Mouse (Mus musculus): Measurements from ENCODE around the gene Pnma5. TPM values are rescaled to one million over a fixed set of nuclear protein-coding genes. Genes with fewer than 3 reads are reported as not detected.

Pnma5 gene
- polyA plus RNA-seq (2017; shearing (Covaris generic)): not detected

GRCm38 (mm10) chrX:73037003-73037402, at the start of gene Pnma5:
Pnma5 (minus strand) TSS chrX:73037103.

GRCm38 (mm10) chrX:73082267-73083055, 45.6 kb upstream of the Pnma5 start, which contains the start of gene Xlr4a:
Xlr4a (minus strand) TSS chrX:73082478.

GRCm38 (mm10) chrX:73064415-73064793, 27.5 kb upstream of the Pnma5 start, which contains the start of gene Pnma3:
Pnma3 (plus strand) TSS chrX:73064787.

GRCm38 (mm10) chrX:72986841-72987519, 49.9 kb downstream of the Pnma5 start, which contains the start of gene Zfp185:
Zfp185 (plus strand) TSS chrX:72987339.

Other genes with a start within 250 kb of the Pnma5 start
- gene Gabrq, start 211.9 kb downstream of the Pnma5 start, polyA plus RNA-seq (2017; shearing (Covaris generic)): not detected
- 69.4 TPM for gene Cetn2, start 118.7 kb downstream of the Pnma5 start, polyA plus RNA-seq (2017; shearing (Covaris generic))
- gene Nsdhl, start 118.5 kb downstream of the Pnma5 start, polyA plus RNA-seq (2017; shearing (Covaris generic)): 13.7 TPM
- gene Zfp185, start 49.8 kb downstream of the Pnma5 start, polyA plus RNA-seq (2017; shearing (Covaris generic)): 0.53 TPM
- not detected for gene Pnma3, start 27.7 kb upstream of the Pnma5 start, polyA plus RNA-seq (2017; shearing (Covaris generic))
- gene Xlr4a, start 45.4 kb upstream of the Pnma5 start, polyA plus RNA-seq (2017; shearing (Covaris generic)): 57.4 TPM
- 1.7 TPM for gene Xlr3a, start 60.0 kb upstream of the Pnma5 start, polyA plus RNA-seq (2017; shearing (Covaris generic))
- gene Gm14685, start 79.9 kb upstream of the Pnma5 start, polyA plus RNA-seq (2017; shearing (Covaris generic)): 0.17 TPM
- gene Xlr5b, start 111.7 kb upstream of the Pnma5 start, polyA plus RNA-seq (2017; shearing (Covaris generic)): not detected
- gene DXBay18, start 112.3 kb upstream of the Pnma5 start, polyA plus RNA-seq (2017; shearing (Covaris generic)): not detected
- gene Spin2d, start 139.9 kb upstream of the Pnma5 start, polyA plus RNA-seq (2017; shearing (Covaris generic)): not detected
- 29.1 TPM for gene Xlr3b, start 155.1 kb upstream of the Pnma5 start, polyA plus RNA-seq (2017; shearing (Covaris generic))
- 116 TPM for gene Xlr4b, start 177.2 kb upstream of the Pnma5 start, polyA plus RNA-seq (2017; shearing (Covaris generic))
- gene F8a, start 191.2 kb upstream of the Pnma5 start, polyA plus RNA-seq (2017; shearing (Covaris generic)): 21.3 TPM
- gene Xlr4c, start 206.0 kb upstream of the Pnma5 start, polyA plus RNA-seq (2017; shearing (Covaris generic)): 66.4 TPM
- not detected for gene Xlr3c, start 228.3 kb upstream of the Pnma5 start, polyA plus RNA-seq (2017; shearing (Covaris generic))

All from naive thymus-derived CD4-positive, alpha-beta T cell, adult 5 months (primary cell).